Mouse (Mus musculus) liver, embryonic 11.5 days (tissue): Measurements from ENCODE around the gene Ghdc. TPM values are rescaled to one million over a fixed set of nuclear protein-coding genes. Genes with fewer than 3 reads are reported as not detected.

ENCODE experiments used
- ATAC-seq: fragments of 200-750 bp; cut with Nextera tagmentation; replicated peaks from 2 replicates; pipeline ENCODE4 v1.8.0; 2017; ENCODE audit warnings: moderate number of reproducible peaks, mild to moderate bottlenecking, moderate TSS enrichment, moderate library complexity; ENCODE audit not compliant: low FRiP score
- DNase-seq: peaks from one replicate; pipeline ENCODE4 v3.0.0-alpha.2; 2017; ENCODE audit warnings: low spot score
- H3K27ac ChIP-seq: fragments of 300-500 bp; sonication (generic); 2 replicates; pipeline ENCODE4 v1.5.1; 2014; ENCODE audit warnings: mild to moderate bottlenecking, low read depth, low read length, control low read depth
- H3K27me3 ChIP-seq: fragments of 300-500 bp; sonication (generic); replicated peaks from 2 replicates; pipeline ENCODE4 v1.6.1; 2014; ENCODE audit warnings: low read length, mixed read lengths; ENCODE audit not compliant: control insufficient read depth, insufficient read depth
- H3K36me3 ChIP-seq: fragments of 300-500 bp; sonication (generic); 2 replicates; pipeline ENCODE4 v1.6.1; 2014; ENCODE audit warnings: mild to moderate bottlenecking, low read length, moderate library complexity, mixed read lengths; ENCODE audit not compliant: control insufficient read depth, insufficient read depth
- H3K4me1 ChIP-seq: fragments of 300-500 bp; sonication (generic); replicated peaks from 2 replicates; pipeline ENCODE4 v1.6.1; 2014; ENCODE audit warnings: low read length, mixed read lengths; ENCODE audit not compliant: control insufficient read depth, insufficient read depth
- H3K4me2 ChIP-seq: fragments of 300-500 bp; sonication (generic); 2 replicates; pipeline ENCODE4 v1.6.1; 2014; ENCODE audit warnings: mild to moderate bottlenecking, control low read depth, moderate library complexity
- H3K4me3 ChIP-seq: fragments of 300-500 bp; sonication (generic); 2 replicates; pipeline ENCODE4 v1.5.1; 2014; ENCODE audit warnings: low read depth, low read length, control low read depth
- H3K9ac ChIP-seq: fragments of 300-500 bp; sonication (generic); 2 replicates; pipeline ENCODE4 v1.6.1; 2014; ENCODE audit warnings: low read depth, low read length, control low read depth
- H3K9me3 ChIP-seq: fragments of 300-500 bp; sonication (generic); 2 replicates; pipeline ENCODE4 v1.6.1; 2016; ENCODE audit warnings: low read length, inconsistent platforms, mixed read lengths; ENCODE audit not compliant: control insufficient read depth
- WGBS: fragments of 180-500 bp; shearing (Covaris S2); extraction: QIAGEN DNeasy Blood & Tissue Kit; methylation state at CpG from one replicate; pipeline ENCODE4 v1.1.7; 2014; 5-methylcytosine and 5-hydroxymethylcytosine counted together
- polyA plus RNA-seq: library from polyadenylated mRNA; unstranded; fragments of >200 nt; fragmentation: Nextera tagmentation; extraction: Ambion mirVana; gene quantifications from 2 replicates; pipeline ENCODE4 v1.2.1, GENCODE M21; 2014

Ghdc gene
- polyA plus RNA-seq, 1 experiment from 2014 or later, result 3.1 TPM

DNA sequence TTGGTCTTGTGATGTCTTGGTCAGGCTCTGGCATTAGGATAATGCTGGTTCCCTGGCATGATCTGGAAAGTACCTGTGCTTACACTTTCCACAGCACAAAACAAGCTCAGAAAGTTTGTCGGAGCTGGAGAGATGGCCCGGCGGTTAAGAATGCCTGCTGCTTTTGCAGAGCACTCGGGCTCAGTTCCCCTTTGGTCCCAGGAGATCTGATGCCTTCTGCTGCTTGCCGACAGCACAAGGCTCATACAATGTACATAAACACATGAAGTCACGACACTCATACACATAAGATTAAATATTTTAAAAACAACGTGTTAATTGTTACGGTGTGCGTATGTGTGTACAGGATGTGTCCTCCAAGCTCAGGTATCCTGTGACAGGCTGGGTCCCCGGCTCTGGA lies 5.2 kb upstream of the Ghdc start:
- 81% methylated on average over 10 of the region's 10 CpGs for whole genome bisulfite sequencing
- Histone ChIP-seq H3K4me2 (no peak overlapping the region), H3K36me3 (peaks cover 8% of the 10 kb centered on the region; the same call in 1 of the 2 replicates), H3K9me3 (no peaks in the 10 kb centered on the region), H3K27me3 (no peaks in the 10 kb centered on the region), H3K4me1 (no peaks in the 10 kb centered on the region), H3K27ac (no peak overlapping the region), H3K9ac (no peak overlapping the region), H3K4me3 (no peak overlapping the region)
- ATAC-seq (no peak), DNase-seq (no peak)

DNA sequence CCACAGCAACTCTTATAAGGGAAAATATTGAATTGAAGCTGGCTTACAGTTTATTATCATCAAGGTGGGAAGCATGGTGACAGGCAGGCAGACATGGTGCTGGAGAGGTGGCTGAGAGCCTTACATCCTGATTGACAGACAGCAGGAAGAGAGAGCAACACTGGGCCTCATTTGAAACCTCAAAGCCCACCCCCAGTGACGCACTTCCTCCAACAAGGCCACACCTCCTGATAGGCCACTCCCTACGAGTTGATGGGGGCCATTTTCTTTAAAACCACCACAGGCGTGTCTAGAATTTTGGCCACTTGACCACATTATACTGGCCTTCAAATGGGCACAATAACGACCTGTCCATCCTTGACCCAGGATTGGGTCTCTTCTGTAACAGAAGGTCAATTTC lies 3.5 kb upstream of the Ghdc start:
- H3K27me3 ChIP-seq, result no peaks in the 10 kb centered on the region
- H3K36me3 ChIP-seq, result peaks cover 2% of the 10 kb centered on the region; the same call in 1 of the 2 replicates
- WGBS, result 73% methylated on average over 4 of the region's 4 CpGs
- no peak overlapping the region for H3K4me3 ChIP-seq
- no peak overlapping the region for H3K4me2 ChIP-seq
- H3K9ac ChIP-seq, result no peak overlapping the region
- H3K4me1 ChIP-seq, result peaks cover 4% of the 10 kb centered on the region
- DNase-seq (no peak), ATAC-seq (no peak)
- H3K9me3 ChIP-seq, result no peaks in the 10 kb centered on the region
- no peak overlapping the region for H3K27ac ChIP-seq

DNA sequence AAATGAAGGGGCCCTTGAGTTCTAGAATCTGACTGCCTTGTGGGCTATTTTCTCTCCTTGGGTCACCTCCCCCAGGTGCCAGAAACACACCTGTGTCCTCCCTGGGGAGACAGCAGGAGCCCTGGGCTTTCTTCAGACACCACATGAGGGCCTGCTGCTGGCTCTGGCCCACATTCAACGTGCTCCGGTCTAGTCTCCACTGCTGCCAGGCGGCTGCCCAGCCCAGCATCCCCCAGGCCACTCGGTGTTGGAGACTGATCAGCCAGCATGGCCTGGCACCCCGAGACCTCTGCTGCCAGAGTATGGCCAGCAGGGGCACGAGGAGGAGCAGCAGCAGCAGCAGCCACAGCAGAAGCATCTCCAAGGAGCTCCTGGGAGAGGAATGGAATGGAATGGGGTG lies 777 bp downstream of the Ghdc start:
- Histone ChIP-seq H3K27ac (no peak overlapping the region), H3K27me3 (no peaks in the 10 kb centered on the region)

DNA sequence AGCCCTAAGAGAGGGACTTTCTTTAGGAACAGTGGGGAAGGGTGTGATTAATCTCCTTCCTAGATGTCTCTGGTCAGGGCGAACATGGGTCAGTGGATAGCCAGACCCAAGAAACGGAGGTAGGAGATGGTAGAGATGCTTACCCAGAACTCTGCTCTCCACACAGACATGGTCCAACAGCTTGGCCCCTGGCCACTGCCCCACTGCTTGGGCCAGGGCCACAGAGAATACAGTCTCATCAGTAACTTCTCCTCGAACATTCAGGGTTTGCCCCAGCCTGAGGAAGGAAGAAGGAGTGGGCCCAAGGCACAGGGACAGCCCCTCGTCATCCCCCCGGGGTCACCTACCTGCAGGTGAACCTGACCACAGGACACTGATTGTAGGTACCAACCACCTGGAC lies 2.9 kb downstream of the Ghdc start:
- Histone ChIP-seq H3K27ac (no peak overlapping the region), H3K4me2 (no peak overlapping the region), H3K27me3 (peaks cover 3% of the 10 kb centered on the region; the same call in 1 of the 2 replicates), H3K4me3 (no peak overlapping the region), H3K4me1 (peaks cover 4% of the 10 kb centered on the region), H3K36me3 (no peaks in the 10 kb centered on the region), H3K9me3 (no peaks in the 10 kb centered on the region), H3K9ac (no peak overlapping the region)
- WGBS, result 82% methylated on average over 5 of the region's 5 CpGs
- no peak for DNase-seq
- no peak for ATAC-seq

More for the DNA sequence above, 777 bp downstream of the Ghdc start:
- no peak; the same call in 1 of the 2 replicates for ATAC-seq
- no peak for DNase-seq
- Histone ChIP-seq H3K4me1 (peaks cover 4% of the 10 kb centered on the region), H3K9ac (no peak overlapping the region; the same call in 1 of the 2 replicates), H3K4me2 (peak overlapping the region; percentile 66), H3K4me3 (peak overlapping the region; percentile 63), H3K9me3 (no peaks in the 10 kb centered on the region), H3K36me3 (no peaks in the 10 kb centered on the region)
- WGBS, result 56% methylated on average over 6 of the region's 6 CpGs

DNA sequence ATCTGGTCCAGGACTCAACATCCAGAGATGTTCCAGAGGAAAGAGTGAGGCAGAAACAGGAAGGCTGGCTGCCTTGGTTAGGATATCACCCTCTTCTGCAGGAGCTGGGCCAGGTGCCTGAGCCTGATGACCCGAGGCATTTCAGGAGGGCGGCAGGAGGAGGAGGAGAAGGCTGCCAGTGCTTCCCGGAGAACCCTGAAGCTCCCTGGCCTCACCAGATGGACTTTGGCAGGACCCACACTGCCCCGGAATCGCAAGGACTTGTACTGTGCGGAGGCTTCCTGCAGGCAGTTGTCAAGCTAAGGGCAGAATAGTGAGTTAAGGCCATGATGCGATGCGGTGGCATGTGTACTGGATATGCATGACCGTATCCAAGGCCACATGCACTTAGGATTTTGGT lies 4.0 kb downstream of the Ghdc start:
- WGBS, result 75% methylated on average over 9 of the region's 9 CpGs
- Histone ChIP-seq H3K4me1 (peaks cover 4% of the 10 kb centered on the region), H3K36me3 (no peaks in the 10 kb centered on the region), H3K4me2 (no peak overlapping the region), H3K4me3 (no peak overlapping the region), H3K27me3 (peaks cover 10% of the 10 kb centered on the region; the same call in 1 of the 2 replicates), H3K27ac (no peak overlapping the region), H3K9me3 (no peaks in the 10 kb centered on the region), H3K9ac (no peak overlapping the region)
- ATAC-seq (no peak), DNase-seq (no peak)

DNA sequence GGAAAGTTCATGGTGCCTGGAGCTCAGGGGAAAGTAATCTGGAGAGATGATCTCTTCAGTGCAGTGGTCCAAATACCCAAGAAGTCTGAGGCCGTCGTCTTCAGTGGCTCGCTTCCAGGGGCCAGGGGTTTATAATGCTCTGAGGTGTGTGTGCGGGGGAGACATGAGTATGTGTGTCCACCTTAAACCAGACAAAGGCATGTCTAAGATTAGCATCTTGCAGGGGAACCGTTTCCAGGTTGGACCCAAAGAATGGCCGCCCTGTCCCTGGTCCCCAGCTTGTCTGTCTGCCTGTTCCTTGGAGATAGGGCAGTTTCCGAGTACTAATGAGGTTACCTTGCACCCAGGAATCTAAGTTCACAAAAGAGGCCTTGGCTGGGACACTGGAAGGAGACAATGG lies 7.9 kb downstream of the Ghdc start, which contains the start of gene Hcrt:
Hcrt (minus strand) TSS at position 101 of the 400 bp plus-strand sequence.
- ATAC-seq, result no peak
- Histone ChIP-seq H3K9ac (peak within 1 kb of the TSS; percentile 23; the same call in 1 of the 2 replicates), H3K9me3 (no peaks in the 10 kb centered on the region), H3K27ac (no peak within 1 kb of the TSS), H3K36me3 (no peaks in the 10 kb centered on the region), H3K4me3 (peak within 1 kb of the TSS; percentile 53), H3K4me2 (peak within 1 kb of the TSS; percentile 76), H3K4me1 (peaks cover 10% of the 10 kb centered on the region), H3K27me3 (peaks cover 33% of the 10 kb centered on the region)
- 69% methylated on average over 7 of the region's 7 CpGs for WGBS
- DNase-seq, result no peak

DNA sequence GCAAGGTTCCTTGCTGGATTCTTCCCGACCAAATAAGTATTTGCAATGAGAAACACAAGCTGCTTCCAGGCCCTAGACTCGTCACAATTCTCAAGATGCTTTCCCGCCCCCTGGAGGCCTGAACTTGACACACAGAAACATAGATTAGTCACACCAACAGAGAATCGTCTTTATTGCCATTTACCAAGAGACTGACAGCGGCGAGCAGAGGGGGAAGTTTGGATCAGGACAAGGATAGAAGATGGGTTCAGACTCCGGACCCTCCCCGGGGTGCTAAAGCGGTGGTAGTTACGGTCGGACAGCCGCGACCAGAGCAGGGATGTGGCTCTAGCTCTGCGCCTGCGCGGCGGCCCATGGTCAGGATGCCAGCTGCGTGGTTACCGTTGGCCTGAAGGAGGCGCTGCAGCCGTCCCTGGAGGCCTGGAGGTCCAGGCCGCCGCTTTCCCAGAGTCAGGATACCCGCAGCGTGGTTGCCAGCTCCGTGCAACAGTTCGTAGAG lies 9.2 kb downstream of the Ghdc start:
- Histone ChIP-seq H3K27ac (no peak overlapping the region), H3K4me2 (peak overlapping the region; percentile 76), H3K4me3 (peak overlapping the region; percentile 53), H3K36me3 (no peaks in the 10 kb centered on the region), H3K27me3 (peaks cover 45% of the 10 kb centered on the region), H3K9me3 (no peaks in the 10 kb centered on the region), H3K4me1 (peaks cover 10% of the 10 kb centered on the region), H3K9ac (peak overlapping the region; percentile 23; the same call in 1 of the 2 replicates)
- DNase-seq, result peak; percentile 90
- under 1% methylated on average over 27 of the region's 27 CpGs for WGBS
- peak; percentile 64; the same call in 1 of the 2 replicates for ATAC-seq

DNA sequence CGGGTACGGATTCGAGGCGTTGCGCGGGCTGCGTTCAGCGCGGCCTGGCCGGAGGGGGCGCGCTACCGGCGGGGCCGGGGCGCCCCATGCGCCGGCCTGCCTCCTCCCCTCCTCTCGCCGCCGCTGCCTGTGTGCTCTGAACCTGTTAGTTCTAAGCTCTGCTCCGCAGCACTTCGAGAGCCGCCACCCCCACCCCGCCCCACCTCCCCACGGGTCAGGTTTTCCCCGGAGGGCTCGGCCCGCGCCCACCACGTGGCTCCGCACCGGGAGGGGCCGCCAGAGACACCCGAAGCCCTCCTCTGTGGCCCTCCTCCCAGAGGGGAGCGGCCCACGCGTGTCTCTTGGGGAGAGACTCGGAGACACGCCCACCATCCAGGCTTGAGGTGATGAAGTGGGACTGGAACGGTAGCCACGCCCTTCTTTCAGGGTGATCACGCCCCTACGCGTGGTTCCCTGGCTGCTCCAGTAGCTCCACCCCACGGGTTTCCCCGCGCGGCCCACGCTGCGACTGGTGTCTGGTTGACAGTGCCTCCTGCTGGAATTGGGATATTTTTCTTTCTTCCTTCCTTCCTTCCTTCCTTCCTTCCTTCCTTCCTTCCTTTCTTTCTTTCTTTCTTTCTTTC lies 11.0 kb downstream of the Ghdc start, which contains the start of gene Kcnh4:
Kcnh4 (minus strand) TSS at position 332 of the 623 bp plus-strand sequence.
- peaks cover 10% of the 10 kb centered on the region for H3K4me1 ChIP-seq
- 2% methylated on average over 48 of the region's 51 CpGs for WGBS
- DNase-seq (no peak), ATAC-seq (no peak)
- H3K36me3 ChIP-seq, result no peaks in the 10 kb centered on the region
- H3K27me3 ChIP-seq, result peaks cover 58% of the 10 kb centered on the region
- peak within 1 kb of the TSS; percentile 44 for H3K4me3 ChIP-seq
- no peak within 1 kb of the TSS for H3K9ac ChIP-seq
- H3K9me3 ChIP-seq, result no peaks in the 10 kb centered on the region
- H3K4me2 ChIP-seq, result peak within 1 kb of the TSS; percentile 79
- H3K27ac ChIP-seq, result no peak within 1 kb of the TSS
